Mouse (Mus musculus) spleen, adult 12 weeks (tissue): Measurements from ENCODE around the gene Ccdc60.
"Not testable (repeated sequence)": the region's sequence is repeated elsewhere in the genome, so short reads cannot be mapped to it uniquely, and the experiment has no call there.

Experiments used
- DNase-seq: peaks from one replicate; pipeline ENCODE4 v3.0.0; 2022; ENCODE audit warnings: low spot score

Gene Ccdc60

GRCm38 (mm10) chr5:116288849-116289570 lies at the start of gene Ccdc60:
Gene Ccdc60 (minus strand): TSS chr5:116288985.
- DNase-seq: no peak

- DNase-seq: no peak
Measured at GRCm38 (mm10) chr5:116336191-116336590, 47.4 kb upstream of the Ccdc60 start.

- no peak for DNase-seq
Measured at GRCm38 (mm10) chr5:116328911-116329310, 40.1 kb upstream of the Ccdc60 start.

- DNase-seq: no peak
Measured at GRCm38 (mm10) chr5:116323401-116323800, 34.6 kb upstream of the Ccdc60 start.

GRCm38 (mm10) chr5:116322365-116323027 lies 33.7 kb upstream of the Ccdc60 start:
- no peak for DNase-seq

- no peak for DNase-seq
Measured at GRCm38 (mm10) chr5:116313711-116314110, 24.9 kb upstream of the Ccdc60 start.

GRCm38 (mm10) chr5:116312111-116312737 lies 23.4 kb upstream of the Ccdc60 start:
- DNase-seq: no peak

GRCm38 (mm10) chr5:116311636-116312035 lies 22.9 kb upstream of the Ccdc60 start:
- DNase-seq: no peak

- no peak for DNase-seq
Measured at GRCm38 (mm10) chr5:116309383-116309801, 20.6 kb upstream of the Ccdc60 start.

GRCm38 (mm10) chr5:116305557-116305956 lies 16.8 kb upstream of the Ccdc60 start:
- DNase-seq: no peak

- not testable (repeated sequence) for DNase-seq
Measured at GRCm38 (mm10) chr5:116305146-116305545, 16.4 kb upstream of the Ccdc60 start.

- no peak for DNase-seq
Measured at GRCm38 (mm10) chr5:116300984-116301383, 12.2 kb upstream of the Ccdc60 start.

- no peak for DNase-seq
Measured at GRCm38 (mm10) chr5:116293501-116293900, 4.7 kb upstream of the Ccdc60 start.

GRCm38 (mm10) chr5:116290584-116290983 lies 1.8 kb upstream of the Ccdc60 start:
- no peak for DNase-seq

- no peak for DNase-seq
Measured at GRCm38 (mm10) chr5:116289897-116290296, 1.1 kb upstream of the Ccdc60 start.

GRCm38 (mm10) chr5:116288183-116288582 lies 602 bp downstream of the Ccdc60 start:
- no peak for DNase-seq

GRCm38 (mm10) chr5:116285532-116286176 lies 3.1 kb downstream of the Ccdc60 start:
- DNase-seq: no peak

- no peak for DNase-seq
Measured at GRCm38 (mm10) chr5:116280518-116280917, 8.3 kb downstream of the Ccdc60 start.

- DNase-seq: no peak
Measured at GRCm38 (mm10) chr5:116278436-116278918, 10.3 kb downstream of the Ccdc60 start.

GRCm38 (mm10) chr5:116277951-116278350 lies 10.8 kb downstream of the Ccdc60 start:
- no peak for DNase-seq

GRCm38 (mm10) chr5:116274818-116275217 lies 14.0 kb downstream of the Ccdc60 start:
- DNase-seq: no peak

- DNase-seq: no peak
Measured at GRCm38 (mm10) chr5:116274365-116274764, 14.4 kb downstream of the Ccdc60 start.
